Mouse (Mus musculus): ENCODE results near the gene Dand5.
"Not testable (repeated sequence)": the region's sequence is repeated elsewhere in the genome, so short reads cannot be mapped to it uniquely, and the experiment has no call there.

Gene Dand5

GRCm38 (mm10) chr8:84834866-84835855 lies 12.5 kb upstream of the Dand5 start:
- DNase-seq (ENCODE audit: extremely low spot score, low read depth, low spot score) = no peak

GRCm38 (mm10) chr8:84834002-84834865 lies 11.6 kb upstream of the Dand5 start:
- DNase-seq (ENCODE audit: extremely low spot score, low read depth, low spot score) = no peak

- no peak for DNase-seq (ENCODE audit: extremely low spot score, low read depth, low spot score)
These were observed 10.4 kb upstream of the Dand5 start for GRCm38 (mm10) chr8:84832759-84833742.

GRCm38 (mm10) chr8:84832034-84832717 lies 9.6 kb upstream of the Dand5 start:
- no peak for DNase-seq (ENCODE audit: extremely low spot score, low read depth, low spot score)

GRCm38 (mm10) chr8:84831490-84831889 lies 8.9 kb upstream of the Dand5 start, which contains the start of gene Gadd45gip1:
Gadd45gip1 (plus strand) TSS chr8:84831522.
- DNase-seq (ENCODE audit: extremely low spot score, low read depth, low spot score) = no peak

- not testable (repeated sequence) for DNase-seq (ENCODE audit: extremely low spot score, low read depth, low spot score)
These were observed 3.9 kb upstream of the Dand5 start for GRCm38 (mm10) chr8:84826518-84826917.

- DNase-seq (ENCODE audit: extremely low spot score, low read depth, low spot score) = no peak
These were observed 3.0 kb upstream of the Dand5 start for GRCm38 (mm10) chr8:84825636-84826035.

GRCm38 (mm10) chr8:84823653-84824052 lies 1.0 kb upstream of the Dand5 start:
- DNase-seq (ENCODE audit: extremely low spot score, low read depth, low spot score) = no peak

GRCm38 (mm10) chr8:84816117-84816516 lies 6.5 kb downstream of the Dand5 start:
- no peak for DNase-seq (ENCODE audit: extremely low spot score, low read depth, low spot score)

GRCm38 (mm10) chr8:84815547-84815946 lies 7.1 kb downstream of the Dand5 start:
- no peak for DNase-seq (ENCODE audit: extremely low spot score, low read depth, low spot score)

GRCm38 (mm10) chr8:84814555-84815441 lies 7.8 kb downstream of the Dand5 start:
- DNase-seq (ENCODE audit: extremely low spot score, low read depth, low spot score) = no peak

GRCm38 (mm10) chr8:84814240-84814554 lies 8.4 kb downstream of the Dand5 start:
- DNase-seq (ENCODE audit: extremely low spot score, low read depth, low spot score) = no peak

GRCm38 (mm10) chr8:84813830-84814229 lies 8.8 kb downstream of the Dand5 start:
- DNase-seq (ENCODE audit: extremely low spot score, low read depth, low spot score) = no peak

GRCm38 (mm10) chr8:84813059-84813458 lies 9.6 kb downstream of the Dand5 start:
- no peak for DNase-seq (ENCODE audit: extremely low spot score, low read depth, low spot score)

- DNase-seq (ENCODE audit: extremely low spot score, low read depth, low spot score) = no peak
These were observed 11.3 kb downstream of the Dand5 start for GRCm38 (mm10) chr8:84811303-84811702.

- DNase-seq (ENCODE audit: extremely low spot score, low read depth, low spot score) = no peak
These were observed 11.7 kb downstream of the Dand5 start for GRCm38 (mm10) chr8:84810896-84811295.

- DNase-seq (ENCODE audit: extremely low spot score, low read depth, low spot score) = no peak
These were observed 12.7 kb downstream of the Dand5 start for GRCm38 (mm10) chr8:84809941-84810280.

GRCm38 (mm10) chr8:84809109-84809940 lies 13.3 kb downstream of the Dand5 start:
- DNase-seq (ENCODE audit: extremely low spot score, low read depth, low spot score) = no peak
